Mouse (Mus musculus) gastrocnemius, adult 18-20 months (tissue): ENCODE data around the gene Tmcc1. TPM values are rescaled to one million over a fixed set of nuclear protein-coding genes. Genes with fewer than 3 reads are reported as not detected.

Experiments used
- DNase-seq: peaks from one replicate; pipeline ENCODE4 v3.0.0; 2021; ENCODE audit warnings: low spot score
- total RNA-seq, 2 experiments: library from RNA; stranded (reverse); gene quantifications; 2 replicates each; pipeline ENCODE4 v1.2.3; 2021

The Tmcc1 gene
- total RNA-seq, 2 experiments from 2014 or later = 58.3 to 69.2 TPM

DNA sequence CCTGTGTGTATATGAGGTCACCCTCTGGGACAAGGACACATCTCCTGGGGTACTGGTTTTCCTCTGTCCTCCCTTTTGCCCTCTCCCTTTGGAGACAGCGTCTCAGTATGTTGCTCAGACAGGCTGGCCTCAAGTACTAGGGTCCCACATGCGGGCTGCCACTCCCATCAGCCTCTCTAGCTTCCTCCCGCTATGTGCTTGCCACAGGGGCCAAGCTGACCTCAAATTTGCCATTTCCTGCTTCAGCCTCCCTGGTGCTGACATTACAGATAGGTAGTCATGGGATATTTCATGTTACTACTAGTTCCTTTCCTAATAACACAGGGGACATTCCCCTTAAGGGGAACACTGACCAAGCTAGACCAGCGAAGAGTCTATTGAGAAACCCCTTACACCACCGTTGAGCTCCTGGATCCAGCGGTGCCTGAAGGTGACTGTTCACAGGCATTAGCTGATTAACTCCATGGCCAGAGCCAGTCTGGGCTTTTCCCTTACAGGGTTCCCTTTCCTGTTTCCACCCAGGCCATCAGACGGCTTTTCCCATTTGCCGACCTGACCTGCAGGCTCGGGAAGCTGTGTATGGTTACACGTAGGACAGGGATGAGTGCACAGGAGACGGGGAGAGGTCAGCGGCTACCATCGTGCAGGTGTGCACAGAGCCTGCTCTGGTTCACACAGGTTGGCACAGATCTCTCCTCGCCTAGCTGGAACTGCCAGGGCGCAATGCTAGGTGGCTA, 220.0 kb downstream of the Tmcc1 start:
- DNase-seq = no peak

DNA sequence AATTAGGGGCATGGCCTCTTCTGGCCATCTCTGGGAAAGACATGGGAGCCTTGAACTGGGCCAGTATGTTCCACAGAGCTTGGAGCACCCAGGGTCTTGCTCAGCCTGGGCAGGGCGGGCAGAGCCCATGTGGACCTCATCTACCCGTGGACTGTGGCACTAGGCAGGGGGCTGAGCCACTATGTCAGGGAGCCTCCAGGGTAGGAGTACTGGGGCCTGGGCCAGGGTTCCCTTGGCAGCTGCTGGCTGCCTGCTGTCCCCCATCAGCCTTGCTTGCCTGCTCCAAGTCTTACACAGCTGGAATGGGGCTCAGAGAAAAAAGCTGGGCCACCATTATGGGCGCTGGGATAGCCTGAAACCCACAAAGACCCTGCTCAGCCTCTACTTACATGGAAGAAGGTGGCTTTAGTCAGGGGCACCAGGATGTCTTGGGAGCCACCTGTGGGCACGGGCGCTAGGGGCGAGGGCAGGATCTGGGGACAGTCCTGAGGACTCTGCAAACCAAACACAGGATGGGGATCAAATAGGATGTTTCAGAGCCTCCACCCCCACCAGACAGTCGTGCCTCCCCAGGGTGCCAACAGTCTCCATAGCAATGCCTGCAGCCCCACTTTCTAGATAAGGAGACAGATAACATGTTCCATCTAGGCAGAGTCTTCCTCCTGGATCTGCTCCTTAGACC, 221.1 kb downstream of the Tmcc1 start:
- no peak for DNase-seq

DNA sequence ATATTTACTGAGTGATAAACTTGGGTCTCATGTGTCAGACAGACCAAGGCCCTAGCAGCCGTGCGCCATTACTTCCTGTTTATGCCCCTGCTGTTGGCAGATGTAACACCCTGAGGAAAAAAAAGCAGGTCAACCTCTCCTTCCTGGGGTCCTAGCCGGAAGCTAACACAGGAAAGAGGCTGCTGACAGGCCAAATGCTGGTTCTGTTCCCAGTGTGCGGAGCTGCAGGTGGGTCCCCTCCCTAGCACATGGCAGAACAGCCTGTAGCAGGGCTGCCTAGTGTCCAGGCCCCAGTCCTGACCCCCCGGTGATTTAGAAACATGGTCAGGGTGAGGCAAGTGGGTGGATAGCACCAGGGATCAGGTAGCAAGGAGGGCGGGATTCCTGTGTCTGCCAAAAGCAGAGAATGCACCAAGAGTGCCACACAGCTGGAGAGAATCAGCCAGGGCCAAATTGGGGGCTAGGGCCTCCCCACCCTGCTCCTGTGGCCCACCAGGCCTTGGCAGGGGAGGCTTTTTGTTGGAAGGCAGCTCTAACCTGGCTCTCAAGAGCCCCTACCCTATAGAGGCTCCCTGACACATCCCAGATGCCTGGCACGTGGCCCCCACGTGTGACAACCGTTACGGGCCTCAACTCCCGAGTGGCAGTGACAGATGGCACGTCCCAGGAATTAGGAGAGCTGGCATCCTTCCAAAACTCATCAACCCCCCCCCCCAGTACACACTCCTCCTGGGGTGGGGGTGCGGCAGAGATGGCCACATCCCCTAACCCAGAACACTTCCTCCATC, 221.8 kb downstream of the Tmcc1 start:
- no peak for DNase-seq

DNA sequence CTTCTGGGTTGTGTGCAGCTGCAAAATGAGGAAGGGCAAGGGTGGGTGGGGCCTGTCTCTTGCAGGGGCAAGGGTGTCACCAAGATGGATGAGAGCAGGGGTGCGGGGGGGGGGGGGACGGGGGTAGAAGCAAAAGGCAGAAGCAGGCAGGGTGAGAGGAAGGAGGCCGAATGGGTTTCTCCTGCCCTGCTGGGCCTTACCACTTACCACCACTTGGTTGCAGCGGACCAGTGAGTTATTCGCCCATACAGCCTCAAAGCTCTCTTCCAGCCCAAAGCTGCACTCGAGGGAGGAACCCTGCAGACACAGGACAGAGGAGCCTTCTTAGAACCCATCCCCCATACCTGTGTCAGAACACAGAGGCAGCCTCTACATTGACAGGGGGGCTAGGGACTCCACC, 223.3 kb downstream of the Tmcc1 start:
- no peak for DNase-seq

DNA sequence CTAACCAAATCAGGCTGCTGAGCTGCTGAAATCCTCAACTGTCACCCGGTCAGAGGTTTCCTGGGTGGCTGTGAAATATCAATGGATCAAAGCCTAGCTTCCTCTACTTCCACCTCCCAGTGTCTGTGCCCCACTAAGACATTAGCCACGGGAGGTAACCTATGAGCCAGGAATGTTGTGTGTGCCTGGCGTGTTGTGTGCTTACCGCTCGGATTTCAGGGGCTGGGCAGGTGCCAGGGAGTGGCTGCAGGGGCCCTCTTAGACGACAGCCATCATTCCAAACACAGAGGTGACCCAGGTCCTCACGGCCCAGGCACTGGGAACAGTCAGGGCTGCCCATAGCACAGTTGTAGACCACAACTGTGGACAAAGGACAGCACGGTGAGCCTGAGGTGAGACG, 224.2 kb downstream of the Tmcc1 start:
- no peak for DNase-seq

DNA sequence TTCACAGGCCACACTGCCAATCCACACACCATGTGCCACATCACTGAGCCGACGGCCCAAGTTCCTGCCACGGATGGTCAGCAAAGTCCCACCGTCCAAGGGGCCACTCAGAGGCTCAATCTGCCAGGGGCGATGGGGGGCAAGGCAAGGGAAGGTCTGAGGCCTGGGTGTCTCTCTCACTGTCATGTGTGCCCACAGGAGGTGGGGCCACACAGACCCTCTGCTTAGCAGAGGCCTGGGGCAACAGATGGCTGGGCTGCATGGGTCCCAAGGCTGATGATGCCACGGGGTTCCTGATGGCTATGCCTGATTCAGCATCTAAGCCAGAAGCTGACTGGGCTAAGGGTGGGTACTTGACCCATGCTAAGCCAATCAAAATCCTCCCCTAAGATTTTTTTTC, 224.6 kb downstream of the Tmcc1 start:
- no peak for DNase-seq

Other genes starting within 250 kb of the Tmcc1 start
- gene H1foo, start 248.5 kb downstream of the Tmcc1 start, total RNA-seq = not detected
- 10 to 100 TPM; 20.0 to 23.7 TPM for gene Plxnd1, start 198.5 kb downstream of the Tmcc1 start, total RNA-seq
- 10 to 100 TPM; 20.5 to 22.1 TPM for gene Washc2, start 14.6 kb upstream of the Tmcc1 start, total RNA-seq
- under 1 TPM; 0.52 to 0.94 TPM for gene Zfand4, start 70.7 kb upstream of the Tmcc1 start, total RNA-seq
- 10 to 100 TPM; 24.6 to 27.8 TPM for gene March8, start 144.5 kb upstream of the Tmcc1 start, total RNA-seq